Mouse (Mus musculus) testis, adult 2 months (tissue): ENCODE measurements around the gene 9530077C05Rik. TPM values are rescaled to one million over a fixed set of nuclear protein-coding genes. Genes with fewer than 3 reads are reported as not detected.
A peak's percentile ranks its signal among the peaks of the same experiment; 100 is the strongest.

Experiments used
- H3K27ac ChIP-seq: fragments of 200-500 bp; 2 replicates; pipeline ENCODE4 v1.5.1; 2012; ENCODE audit warnings: low read depth, low read length; ENCODE audit not compliant: control insufficient read depth, insufficient read depth
- H3K27me3 ChIP-seq: fragments of 200-500 bp; 2 replicates; pipeline ENCODE4 v1.6.1; 2012; ENCODE audit warnings: mild to moderate bottlenecking, low read length, moderate library complexity; ENCODE audit not compliant: control insufficient read depth, insufficient read depth
- H3K36me3 ChIP-seq: fragments of 200-500 bp; 2 replicates; pipeline ENCODE4 v1.6.1; 2012; ENCODE audit warnings: mild to moderate bottlenecking, low read length; ENCODE audit not compliant: control insufficient read depth, insufficient read depth
- H3K4me1 ChIP-seq: fragments of 200-500 bp; 2 replicates; pipeline ENCODE4 v1.6.1; 2012; ENCODE audit warnings: low read length; ENCODE audit not compliant: control insufficient read depth, insufficient read depth
- H3K4me3 ChIP-seq: fragments of 200-500 bp; 2 replicates; pipeline ENCODE4 v1.5.1; 2012; ENCODE audit warnings: low read depth, mild to moderate bottlenecking, low read length, moderate library complexity, mixed read lengths; ENCODE audit not compliant: control insufficient read depth
- CTCF ChIP-seq: fragments of 200-500 bp; IDR thresholded peaks from 2 replicates; pipeline ENCODE4 v1.5.1; 2012; ENCODE audit warnings: low read depth, mild to moderate bottlenecking, inconsistent platforms, low read length, moderate library complexity; ENCODE audit not compliant: control insufficient read depth, insufficient read depth, insufficient replicate concordance
- POLR2A ChIP-seq: fragments of 200-500 bp; IDR thresholded peaks from 2 replicates; pipeline ENCODE4 v1.6.1; 2012; ENCODE audit warnings: low read depth, mild to moderate bottlenecking, inconsistent platforms, low read length, moderate library complexity; ENCODE audit not compliant: control insufficient read depth
- polyA plus RNA-seq: library from polyadenylated mRNA; depleted of rRNA; stranded (reverse); fragments of >200 nt; gene quantifications from 2 replicates; pipeline ENCODE4 v1.2.3, GENCODE M21; 2012; rRNA removed

The 9530077C05Rik gene
- 43.0 and 44.2 TPM in 2 replicates for polyA plus RNA-seq

- Histone ChIP-seq H3K4me3 (peak within 1 kb of the TSS; percentile 92), H3K4me1 (peaks cover 4% of the 10 kb centered on the region; the same call in 1 of the 2 replicates), H3K27me3 (no peaks in the 10 kb centered on the region), H3K36me3 (no peaks in the 10 kb centered on the region), H3K27ac (peak within 1 kb of the TSS; percentile 79)
- TF ChIP-seq POLR2A: peak; percentile 73; the same call in 1 of the 2 replicates
- peak; percentile 87 for TF ChIP-seq CTCF
Observed at GRCm38 (mm10) chr9:22411002-22411857, at the start of gene 9530077C05Rik. TSS of gene 9530077C05Rik (plus strand) at chr9:22411513.

GRCm38 (mm10) chr9:22366221-22366620, 45.1 kb upstream of the 9530077C05Rik start:
- no peaks in the 10 kb centered on the region for H3K4me1 ChIP-seq
- H3K4me3 ChIP-seq: no peak overlapping the region
- peaks cover 2% of the 10 kb centered on the region for H3K36me3 ChIP-seq
- no peak for TF ChIP-seq CTCF
- no peak for TF ChIP-seq POLR2A
- H3K27ac ChIP-seq: no peak overlapping the region
- no peaks in the 10 kb centered on the region for H3K27me3 ChIP-seq

GRCm38 (mm10) chr9:22366621-22367020, 44.7 kb upstream of the 9530077C05Rik start:
- Histone ChIP-seq H3K36me3 (peaks cover 2% of the 10 kb centered on the region), H3K27me3 (no peaks in the 10 kb centered on the region), H3K4me3 (no peak overlapping the region), H3K27ac (no peak overlapping the region), H3K4me1 (no peaks in the 10 kb centered on the region)
- TF ChIP-seq POLR2A: no peak
- TF ChIP-seq CTCF: no peak

DNA sequence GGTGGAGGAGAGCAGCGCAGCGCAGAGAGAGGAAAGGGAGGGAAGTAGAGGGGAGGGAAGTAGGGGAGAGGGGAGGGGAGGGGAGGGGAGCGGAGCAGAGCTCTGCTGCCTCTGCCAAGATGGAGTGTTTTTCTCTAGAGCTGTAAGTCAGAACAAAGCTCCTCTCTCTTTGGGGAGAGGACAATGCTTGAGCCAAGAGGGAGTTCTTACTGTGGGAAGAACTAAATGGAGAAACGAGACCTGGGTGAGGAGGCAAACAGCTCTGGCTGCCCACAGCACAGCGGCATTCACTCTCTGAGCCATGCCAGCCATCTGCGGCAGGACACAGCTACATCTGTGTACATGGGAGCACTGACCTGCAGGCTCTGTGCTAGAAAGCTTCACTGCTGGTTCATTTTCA, 43.3 kb upstream of the 9530077C05Rik start:
- Histone ChIP-seq H3K27me3 (no peaks in the 10 kb centered on the region), H3K4me3 (no peak overlapping the region), H3K4me1 (no peaks in the 10 kb centered on the region), H3K36me3 (peaks cover 2% of the 10 kb centered on the region), H3K27ac (no peak overlapping the region)
- TF ChIP-seq POLR2A (no peak), CTCF (no peak)

- H3K4me1 ChIP-seq: no peaks in the 10 kb centered on the region
- H3K27me3 ChIP-seq: no peaks in the 10 kb centered on the region
- H3K36me3 ChIP-seq: peaks cover 4% of the 10 kb centered on the region
- TF ChIP-seq POLR2A (no peak), CTCF (no peak)
- H3K4me3 ChIP-seq: no peak overlapping the region
- no peak overlapping the region for H3K27ac ChIP-seq
Observed at GRCm38 (mm10) chr9:22372760-22373159, 38.6 kb upstream of the 9530077C05Rik start.

- TF ChIP-seq POLR2A: no peak
- no peak for TF ChIP-seq CTCF
Observed at GRCm38 (mm10) chr9:22376086-22376485, 35.2 kb upstream of the 9530077C05Rik start.

DNA sequence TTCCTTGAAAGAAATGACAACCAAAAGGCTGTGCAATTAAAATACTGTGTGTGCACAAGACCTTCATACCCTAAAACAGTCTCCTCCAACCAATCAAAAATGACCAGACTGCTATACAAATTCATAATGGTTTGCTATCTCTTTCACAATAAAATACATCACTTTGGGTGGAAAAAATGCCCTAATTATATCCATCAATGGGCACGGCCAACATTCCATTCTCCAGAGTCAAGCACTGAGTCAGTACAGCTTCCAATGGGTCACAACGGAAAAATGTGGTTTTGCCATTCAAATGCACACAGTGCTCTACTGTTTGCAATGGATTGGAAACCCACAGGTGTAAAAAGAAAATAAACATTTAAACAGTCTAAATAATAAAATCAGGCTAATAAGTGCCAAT, 25.4 kb upstream of the 9530077C05Rik start:
- no peak for TF ChIP-seq CTCF
- no peak for TF ChIP-seq POLR2A
- no peaks in the 10 kb centered on the region; the same call in 1 of the 2 replicates for H3K36me3 ChIP-seq
- peaks cover 4% of the 10 kb centered on the region; the same call in 1 of the 2 replicates for H3K4me1 ChIP-seq
- no peaks in the 10 kb centered on the region for H3K27me3 ChIP-seq
- H3K27ac ChIP-seq: no peak overlapping the region
- no peak overlapping the region for H3K4me3 ChIP-seq

More at GRCm38 (mm10) chr9:22376086-22376485, 35.2 kb upstream of the 9530077C05Rik start:
- H3K27ac ChIP-seq: no peak overlapping the region
- H3K4me1 ChIP-seq: no peaks in the 10 kb centered on the region
- no peak overlapping the region for H3K4me3 ChIP-seq
- H3K27me3 ChIP-seq: no peaks in the 10 kb centered on the region
- H3K36me3 ChIP-seq: peaks cover 4% of the 10 kb centered on the region

- peaks cover 4% of the 10 kb centered on the region; the same call in 1 of the 2 replicates for H3K4me1 ChIP-seq
- H3K36me3 ChIP-seq: no peaks in the 10 kb centered on the region; the same call in 1 of the 2 replicates
- peak overlapping the region; percentile 17; the same call in 1 of the 2 replicates for H3K4me3 ChIP-seq
- no peaks in the 10 kb centered on the region for H3K27me3 ChIP-seq
- no peak for TF ChIP-seq POLR2A
- TF ChIP-seq CTCF: no peak
- no peak overlapping the region; the same call in 1 of the 2 replicates for H3K27ac ChIP-seq
Observed at GRCm38 (mm10) chr9:22387901-22388300, 23.4 kb upstream of the 9530077C05Rik start.
